Mouse (Mus musculus) lung, postnatal 14 days (tissue): ENCODE measurements at regions not wholly inside any gene's neighbourhood (a gene's known extent, or its start where the extent isn't known, plus 50 kb on each side); places are given as distances from the start of the nearest gene placed in this dataset.

Experiments used
- DNase-seq: peaks from one replicate; pipeline ENCODE4 v3.0.0; 2021

- DNase-seq: no peak
These were observed 398.4 kb downstream of the Tshz3 start for GRCm38 (mm10) chr7:37096291-37096690.

- DNase-seq: no peak
These were observed 401.0 kb downstream of the Tshz3 start for GRCm38 (mm10) chr7:37098950-37099349.

GRCm38 (mm10) chr7:37104671-37105070 is 406.8 kb downstream of the Tshz3 start:
- no peak for DNase-seq

DNA sequence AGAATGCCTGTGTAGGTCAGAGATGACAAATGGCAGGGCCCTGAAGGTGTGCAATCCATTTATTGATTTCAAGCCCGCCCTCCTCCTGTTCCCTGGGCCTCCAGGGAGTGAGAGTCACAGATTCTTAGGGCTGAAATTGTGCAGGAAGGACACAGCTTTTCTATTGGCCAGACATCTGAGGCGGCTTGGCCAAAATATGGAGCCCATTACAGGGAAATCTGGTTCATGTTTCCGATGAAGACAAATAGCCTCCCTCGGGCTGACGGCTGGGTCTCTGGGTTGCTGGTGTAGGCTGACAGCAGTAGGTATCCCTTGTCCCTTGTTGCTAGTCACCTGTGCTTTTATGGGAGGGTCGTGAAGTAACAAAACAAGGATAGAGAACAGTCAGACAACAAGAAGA is 413.2 kb downstream of the Tshz3 start:
- DNase-seq: no peak

GRCm38 (mm10) chr7:37120776-37121175 is 422.9 kb downstream of the Tshz3 start:
- no peak for DNase-seq

GRCm38 (mm10) chr7:37140191-37140590 is 442.3 kb downstream of the Tshz3 start:
- no peak for DNase-seq

DNA sequence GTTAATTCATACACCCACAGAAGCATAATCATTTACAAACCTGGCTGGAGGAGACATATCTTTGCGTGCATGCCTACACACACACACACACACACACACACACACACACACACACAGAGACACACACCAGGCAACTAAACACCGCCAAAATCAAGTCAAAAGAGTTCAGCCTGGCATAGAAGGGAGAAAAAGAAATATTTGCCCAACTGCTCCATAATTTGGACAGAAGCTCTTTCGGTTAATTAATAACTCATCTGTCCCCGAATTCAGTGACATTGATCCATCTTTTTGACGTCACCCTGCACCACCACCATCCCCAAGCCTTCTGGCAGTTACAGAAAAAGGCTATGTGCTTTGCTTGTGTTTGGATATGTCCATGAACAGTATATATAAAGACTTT is 444.9 kb downstream of the Tshz3 start:
- DNase-seq: no peak

DNA sequence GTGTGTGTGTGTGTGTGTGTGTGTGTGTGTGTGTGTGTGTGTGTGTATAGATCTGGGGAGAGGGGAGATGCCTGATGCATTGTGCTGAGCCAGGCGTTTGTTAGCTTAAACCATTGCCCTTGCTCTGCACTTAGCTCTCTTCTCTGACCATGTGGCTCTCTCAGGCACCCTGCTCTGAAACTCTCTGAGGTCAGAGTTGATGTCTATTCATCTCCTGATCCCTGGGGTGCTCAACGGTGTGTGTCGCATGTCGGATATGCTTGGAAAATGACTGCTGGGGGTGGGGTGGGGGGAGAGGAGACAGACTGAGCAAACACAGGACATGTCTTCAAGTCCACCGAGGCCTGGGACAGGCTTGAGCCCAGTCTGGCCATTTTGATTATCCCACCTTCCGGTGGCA is 446.4 kb downstream of the Tshz3 start:
- DNase-seq: no peak

DNA sequence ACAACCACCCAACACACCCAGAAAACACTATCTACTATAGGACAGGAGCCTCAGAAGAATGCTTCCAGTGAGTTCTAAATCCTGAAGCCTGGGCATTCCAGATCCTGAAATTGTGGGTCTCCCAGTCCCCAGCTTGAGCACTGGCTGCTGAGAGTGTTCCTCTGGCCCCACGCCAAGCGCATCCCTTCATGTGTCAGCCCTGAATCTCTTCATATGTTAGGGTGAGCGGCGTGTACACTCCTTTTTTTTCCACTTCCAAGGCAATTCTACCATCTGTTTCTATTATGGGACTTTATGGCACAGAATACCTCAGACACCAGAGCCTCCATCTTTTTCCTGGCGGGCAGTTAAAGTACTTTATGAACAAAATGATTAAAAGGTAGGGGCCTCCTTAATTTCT is 451.8 kb downstream of the Tshz3 start:
- no peak for DNase-seq

DNA sequence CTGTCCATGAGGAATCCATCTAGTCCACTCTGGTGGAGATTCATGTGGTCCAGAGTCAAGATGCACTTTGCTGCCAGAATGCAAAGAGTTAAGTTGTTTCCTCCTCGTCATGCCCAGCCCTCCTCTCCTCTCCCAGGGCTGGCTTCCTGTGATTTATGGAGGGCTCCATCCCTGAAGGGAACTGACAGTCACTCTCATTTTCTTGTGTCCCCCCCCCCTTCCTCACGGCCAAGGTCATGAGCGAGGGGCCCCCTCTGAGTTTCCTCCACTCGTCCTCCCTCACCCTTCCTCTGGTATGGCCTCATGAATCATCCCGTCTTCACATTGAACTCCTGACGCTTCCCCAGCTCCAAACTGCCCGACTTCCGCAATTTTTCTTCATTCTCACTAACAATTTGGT is 461.9 kb downstream of the Tshz3 start:
- no peak for DNase-seq

DNA sequence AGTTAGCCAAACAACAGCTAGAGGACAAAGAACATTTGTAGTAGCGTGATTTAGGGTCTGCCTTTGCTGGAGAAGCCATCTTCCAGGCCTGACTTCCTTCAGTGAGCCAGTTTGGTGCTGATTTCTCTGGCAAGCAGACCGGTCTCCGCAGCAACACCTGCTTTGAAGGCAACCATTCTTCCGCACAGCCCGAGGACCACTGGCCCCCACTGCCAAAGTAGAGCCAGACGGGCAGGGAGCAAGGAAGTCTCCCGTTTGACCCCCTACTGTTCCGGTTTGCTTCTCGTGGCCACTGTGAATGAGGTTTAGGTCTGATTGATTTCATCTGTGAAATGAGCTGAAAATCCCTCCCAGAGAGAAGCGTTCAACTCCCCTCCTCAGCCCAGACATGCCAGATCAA is 471.0 kb downstream of the Tshz3 start:
- no peak for DNase-seq

- DNase-seq: no peak
These were observed 477.8 kb downstream of the Tshz3 start for GRCm38 (mm10) chr7:37175746-37176145.

- DNase-seq: no peak
These were observed 480.3 kb downstream of the Tshz3 start for GRCm38 (mm10) chr7:37178256-37178655.

GRCm38 (mm10) chr7:37179907-37180306 is 482.0 kb downstream of the Tshz3 start:
- DNase-seq: no peak

DNA sequence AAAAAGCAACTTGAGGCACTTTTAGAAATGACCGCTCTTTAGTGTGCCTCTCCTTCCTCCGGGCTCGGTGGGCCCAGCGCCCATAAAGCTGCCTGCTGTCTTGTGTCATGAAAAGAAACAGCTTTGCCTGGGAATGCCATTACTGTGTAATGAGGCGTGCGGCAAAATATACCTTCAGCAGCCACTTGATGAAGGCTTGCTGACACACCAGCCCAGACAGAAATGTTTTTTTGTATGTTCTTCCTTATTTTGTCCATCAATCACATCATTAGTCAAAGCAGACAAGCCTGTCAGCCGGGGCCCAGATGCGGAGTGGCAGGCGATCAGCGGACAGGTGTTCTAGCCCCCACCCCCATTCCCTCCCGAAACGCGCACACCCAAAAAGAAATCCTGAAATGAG is 482.5 kb downstream of the Tshz3 start:
- peak; percentile 3 for DNase-seq

DNA sequence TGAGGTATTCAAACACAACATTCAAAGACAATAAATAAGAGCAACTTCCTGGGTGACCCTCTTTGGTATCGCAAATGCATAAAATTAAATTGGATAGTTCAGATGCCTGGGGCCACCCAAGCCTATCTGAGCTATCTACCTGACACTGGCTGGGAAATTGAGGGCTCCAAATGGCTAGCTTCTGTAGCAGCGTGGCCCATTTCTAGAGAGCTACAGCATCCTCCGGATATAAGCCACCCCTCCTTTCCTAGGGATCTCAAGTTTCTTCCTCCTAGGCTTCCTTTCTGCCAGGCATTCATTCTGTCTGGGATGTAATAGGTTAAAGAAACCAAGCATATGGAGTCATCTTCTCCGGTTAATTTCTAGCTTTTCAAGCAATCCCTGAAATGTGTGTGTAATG is 483.2 kb downstream of the Tshz3 start:
- DNase-seq: no peak

- DNase-seq: no peak
These were observed 494.6 kb downstream of the Tshz3 start for GRCm38 (mm10) chr7:37192536-37192935.

DNA sequence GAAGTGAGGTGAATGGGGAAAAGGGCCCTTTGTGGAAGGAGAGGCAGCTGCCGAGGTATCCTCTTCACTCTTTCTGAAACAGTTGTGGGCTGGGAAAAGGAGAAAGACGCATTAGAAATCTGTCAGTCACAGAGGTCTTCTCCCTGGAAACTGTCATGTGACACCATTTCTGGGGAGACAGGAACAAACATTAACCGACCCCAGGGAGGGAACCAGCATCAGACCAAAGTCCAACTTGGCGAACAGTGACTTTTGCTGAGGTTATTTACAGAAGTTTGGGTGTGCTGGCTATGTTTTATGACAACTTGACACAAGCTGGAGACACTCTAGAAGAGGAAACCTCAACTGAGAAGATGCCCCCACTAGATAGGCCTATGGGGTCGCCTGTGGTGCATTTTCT is 506.9 kb downstream of the Tshz3 start:
- DNase-seq: no peak

DNA sequence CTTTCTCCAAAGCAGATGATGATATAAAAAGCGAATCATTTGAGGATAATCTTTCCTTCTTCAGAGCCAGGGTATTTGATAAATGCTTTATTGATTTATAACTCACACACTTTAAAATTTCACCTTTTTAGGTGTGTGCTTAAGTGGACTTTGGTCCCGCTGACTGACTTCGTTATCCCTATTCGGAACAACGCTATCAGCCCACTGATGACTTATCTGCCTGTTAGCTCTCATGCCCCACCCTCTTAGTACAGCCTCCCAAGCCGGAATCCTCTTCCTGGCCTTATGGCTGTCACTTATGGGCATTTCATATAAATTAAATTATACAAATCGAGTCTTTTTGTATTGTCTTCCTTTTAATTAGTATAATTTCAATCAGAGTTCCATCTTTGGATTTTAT is 510.4 kb downstream of the Tshz3 start:
- no peak for DNase-seq

GRCm38 (mm10) chr7:37213751-37214181 is 515.8 kb downstream of the Tshz3 start:
- peak; percentile 1 for DNase-seq

DNA sequence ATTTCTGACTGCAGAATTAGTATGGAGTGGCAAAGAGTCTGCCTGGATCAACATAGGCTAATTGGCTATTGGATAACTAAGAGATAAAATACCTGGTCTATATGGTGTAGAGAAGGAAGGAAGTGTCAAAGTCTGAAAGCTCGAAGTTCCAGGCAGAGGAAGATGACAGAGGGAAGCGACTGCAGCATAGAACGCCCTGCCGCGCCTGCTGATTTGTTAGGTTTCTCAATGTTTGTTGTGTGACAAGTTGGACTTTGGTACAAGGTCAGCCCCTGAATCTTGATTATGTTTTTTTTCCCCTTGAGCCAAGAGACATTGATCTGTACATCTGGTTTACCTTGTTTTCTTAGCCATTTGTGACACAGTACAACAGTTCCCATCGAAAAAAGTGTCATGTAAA is 517.6 kb downstream of the Tshz3 start:
- no peak for DNase-seq

- DNase-seq: no peak
These were observed 522.6 kb downstream of the Tshz3 start for GRCm38 (mm10) chr7:37220476-37220875.

GRCm38 (mm10) chr7:37226423-37226822 is 528.5 kb downstream of the Tshz3 start:
- no peak for DNase-seq

DNA sequence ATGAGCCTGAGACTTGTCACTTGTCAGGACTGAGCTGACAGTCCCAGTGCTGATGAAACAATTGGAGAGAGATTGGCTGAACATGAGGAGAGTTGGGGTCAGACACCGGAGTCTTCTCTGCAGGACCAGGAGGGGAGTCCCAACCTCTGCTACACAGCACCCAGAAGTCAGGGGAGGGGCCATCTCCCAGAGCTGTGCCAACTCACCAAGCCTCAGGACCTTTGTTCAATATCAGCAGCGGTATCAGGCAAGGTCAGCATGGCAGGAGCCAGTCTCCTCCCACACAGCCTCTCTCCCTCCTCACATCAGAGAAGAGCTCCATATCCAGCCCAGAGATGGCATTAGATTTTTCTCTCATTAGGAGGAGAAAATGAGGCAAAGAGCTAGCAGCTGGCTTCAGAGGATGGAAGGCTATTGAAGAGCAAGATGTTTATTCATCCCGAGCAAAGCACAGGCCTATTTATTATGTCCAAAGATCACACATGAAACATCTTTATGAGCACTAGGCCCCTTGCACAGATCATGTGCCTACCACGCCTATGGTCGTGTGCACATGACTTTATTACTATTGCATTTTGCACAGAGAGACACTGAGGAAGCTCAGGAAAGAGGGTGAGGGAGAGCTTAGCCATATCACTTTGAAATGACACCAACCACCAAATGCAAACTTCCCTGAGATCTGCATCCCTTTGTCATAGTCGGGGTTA is 532.9 kb downstream of the Tshz3 start:
- no peak for DNase-seq

GRCm38 (mm10) chr7:37240832-37241231 is 532.6 kb downstream of the Zfp536 start:
- DNase-seq: no peak
